Mouse (Mus musculus): ENCODE data around the gene Tbc1d9. TPM values are rescaled to one million over a fixed set of nuclear protein-coding genes. Genes with fewer than 3 reads are reported as not detected.

The Tbc1d9 gene
- polyA plus RNA-seq (2012; rRNA removed): 79.8 and 89.8 TPM in 2 replicates

DNA sequence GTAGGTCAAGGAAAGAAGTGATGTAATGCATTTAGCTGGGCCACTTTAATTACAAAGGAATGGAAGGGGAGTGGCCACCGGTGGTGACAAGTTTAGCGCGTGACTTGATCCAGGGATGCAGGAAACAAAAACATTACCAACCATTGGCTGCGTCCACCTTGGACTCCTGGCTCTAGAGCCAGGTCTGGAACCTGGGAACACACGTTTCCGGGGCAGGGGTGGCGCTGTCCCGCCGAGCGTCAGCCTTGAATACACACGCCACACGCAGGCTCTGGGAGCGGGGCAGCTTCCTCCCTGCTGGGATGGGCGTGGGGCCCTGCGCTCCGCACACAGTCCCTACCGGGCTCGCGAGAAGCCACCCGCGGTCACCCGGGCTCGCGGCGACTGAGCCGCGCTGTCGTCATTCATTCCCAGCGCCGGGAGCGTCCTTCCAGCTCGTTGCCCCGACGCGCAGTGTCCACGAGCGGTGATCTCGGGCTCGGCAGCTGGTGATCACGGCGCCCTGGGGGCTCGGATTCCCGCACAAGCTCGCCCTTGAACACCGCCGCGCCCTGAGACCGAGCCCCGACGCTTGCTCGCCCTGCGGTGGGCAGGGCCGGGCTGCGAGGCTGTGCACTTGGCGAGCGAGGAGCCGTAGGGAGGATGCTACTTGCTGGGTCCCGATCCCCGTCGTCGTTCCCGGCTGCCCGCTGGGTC, at the start of gene Tbc1d9:
Tbc1d9 (plus strand) TSS at position 118 of the 696 bp plus-strand sequence.
- Histone ChIP-seq H3K4me3 (replicated peaks; ENCODE audit: insufficient read depth, low read depth, low read length) (peak within 1 kb of the TSS; percentile 78), H3K27ac (ENCODE audit: insufficient read depth, low read length) (peak within 1 kb of the TSS; percentile 91), H3K27me3 (ENCODE audit: control insufficient read depth, insufficient read depth, low read length) (no peaks in the 10 kb centered on the region), H3K4me1 (ENCODE audit: control insufficient read depth, insufficient read depth, low read length) (no peaks in the 10 kb centered on the region)
- TF ChIP-seq POLR2A (IDR thresholded peaks at IDR 0.05; ENCODE audit: borderline replicate concordance, insufficient read depth, low read length) (peak; percentile 66; the same call in 1 of the 2 replicates), CTCF (IDR thresholded peaks at IDR 0.05; ENCODE audit: borderline replicate concordance, insufficient read depth, low read depth, low read length) (no peak; the same call in 1 of the 2 replicates)
- under 1% methylated on average over 63 of the region's 63 CpGs for WGBS
- peak; percentile 89 to 91 for DNase-seq

GRCm38 (mm10) chr8:83135086-83135485, 30.1 kb upstream of the Tbc1d9 start:
- H3K27ac ChIP-seq (ENCODE audit: insufficient read depth, low read length): no peak overlapping the region
- H3K4me1 ChIP-seq (ENCODE audit: control insufficient read depth, insufficient read depth, low read length): no peaks in the 10 kb centered on the region
- no peak for DNase-seq
- WGBS: 44% methylated on average over 2 of the region's 2 CpGs
- no peak overlapping the region for H3K4me3 ChIP-seq (replicated peaks; ENCODE audit: insufficient read depth, low read depth, low read length)
- no peak for TF ChIP-seq POLR2A (IDR thresholded peaks at IDR 0.05; ENCODE audit: borderline replicate concordance, insufficient read depth, low read length)
- TF ChIP-seq CTCF (IDR thresholded peaks at IDR 0.05; ENCODE audit: borderline replicate concordance, insufficient read depth, low read depth, low read length): no peak
- H3K27me3 ChIP-seq (ENCODE audit: control insufficient read depth, insufficient read depth, low read length): no peaks in the 10 kb centered on the region

DNA sequence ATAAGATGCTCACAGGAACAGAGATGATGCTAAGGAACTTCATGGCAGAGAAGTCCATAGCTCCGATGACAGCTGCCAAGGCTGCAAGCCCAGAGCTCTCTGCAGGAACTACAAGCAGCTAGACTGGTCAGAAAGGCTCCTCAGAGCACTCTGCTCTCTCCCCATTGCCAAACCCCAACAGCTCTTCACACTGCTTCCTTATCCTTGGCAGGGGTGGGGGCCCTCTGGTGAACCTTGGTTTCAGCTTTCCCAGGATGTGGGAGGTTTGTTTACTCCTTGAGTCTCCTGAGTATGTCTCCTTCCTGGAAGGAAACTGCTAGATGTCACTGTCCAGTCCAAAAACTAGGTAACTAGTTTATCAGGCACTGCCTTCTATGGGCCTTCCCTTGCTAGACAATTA, 25.1 kb upstream of the Tbc1d9 start:
- H3K4me1 ChIP-seq (ENCODE audit: control insufficient read depth, insufficient read depth, low read length): no peaks in the 10 kb centered on the region
- DNase-seq: no peak
- no peak overlapping the region for H3K27ac ChIP-seq (ENCODE audit: insufficient read depth, low read length)
- 4% methylated on average over 1 of the region's 1 CpGs for WGBS
- H3K27me3 ChIP-seq (ENCODE audit: control insufficient read depth, insufficient read depth, low read length): no peaks in the 10 kb centered on the region
- TF ChIP-seq POLR2A (IDR thresholded peaks at IDR 0.05; ENCODE audit: borderline replicate concordance, insufficient read depth, low read length) (no peak), CTCF (IDR thresholded peaks at IDR 0.05; ENCODE audit: borderline replicate concordance, insufficient read depth, low read depth, low read length) (no peak)
- no peak overlapping the region for H3K4me3 ChIP-seq (replicated peaks; ENCODE audit: insufficient read depth, low read depth, low read length)

- 69% methylated on average over 3 of the region's 3 CpGs for WGBS
- no peak overlapping the region for H3K27ac ChIP-seq (ENCODE audit: insufficient read depth, low read length)
- no peak overlapping the region for H3K4me3 ChIP-seq (replicated peaks; ENCODE audit: insufficient read depth, low read depth, low read length)
- DNase-seq: no peak
- no peak for TF ChIP-seq CTCF (IDR thresholded peaks at IDR 0.05; ENCODE audit: borderline replicate concordance, insufficient read depth, low read depth, low read length)
- TF ChIP-seq POLR2A (IDR thresholded peaks at IDR 0.05; ENCODE audit: borderline replicate concordance, insufficient read depth, low read length): no peak
- no peaks in the 10 kb centered on the region for H3K4me1 ChIP-seq (ENCODE audit: control insufficient read depth, insufficient read depth, low read length)
- no peaks in the 10 kb centered on the region for H3K27me3 ChIP-seq (ENCODE audit: control insufficient read depth, insufficient read depth, low read length)
Measured at GRCm38 (mm10) chr8:83140701-83141111, 24.4 kb upstream of the Tbc1d9 start.

GRCm38 (mm10) chr8:83141358-83141757, 23.8 kb upstream of the Tbc1d9 start:
- 80% methylated on average over 5 of the region's 5 CpGs for WGBS
- TF ChIP-seq POLR2A (IDR thresholded peaks at IDR 0.05; ENCODE audit: borderline replicate concordance, insufficient read depth, low read length): no peak
- no peak for TF ChIP-seq CTCF (IDR thresholded peaks at IDR 0.05; ENCODE audit: borderline replicate concordance, insufficient read depth, low read depth, low read length)
- Histone ChIP-seq H3K27ac (ENCODE audit: insufficient read depth, low read length) (no peak overlapping the region), H3K4me1 (ENCODE audit: control insufficient read depth, insufficient read depth, low read length) (no peaks in the 10 kb centered on the region), H3K4me3 (replicated peaks; ENCODE audit: insufficient read depth, low read depth, low read length) (no peak overlapping the region), H3K27me3 (ENCODE audit: control insufficient read depth, insufficient read depth, low read length) (no peaks in the 10 kb centered on the region)
- DNase-seq: no peak

DNA sequence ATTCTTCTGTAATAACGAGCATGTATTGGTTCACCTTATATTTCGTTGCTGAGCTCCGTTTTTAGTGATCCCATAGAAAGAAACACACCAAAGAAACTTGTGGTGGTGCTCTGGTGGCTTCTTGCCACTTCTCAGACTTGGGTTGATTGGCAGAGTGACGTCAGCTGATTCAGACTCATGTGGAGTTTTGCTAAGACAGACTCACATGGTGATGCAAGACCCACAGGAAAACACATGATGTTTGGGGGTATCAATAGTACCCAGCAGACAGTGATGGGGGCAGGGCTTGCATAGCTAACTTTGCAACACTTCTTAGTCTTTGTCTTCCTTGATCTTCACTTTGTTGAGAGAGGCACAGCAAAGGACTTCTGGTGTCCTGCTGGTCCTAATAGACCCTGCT, 20.6 kb upstream of the Tbc1d9 start:
- Histone ChIP-seq H3K4me1 (ENCODE audit: control insufficient read depth, insufficient read depth, low read length) (no peaks in the 10 kb centered on the region), H3K27ac (ENCODE audit: insufficient read depth, low read length) (no peak overlapping the region), H3K4me3 (replicated peaks; ENCODE audit: insufficient read depth, low read depth, low read length) (no peak overlapping the region), H3K27me3 (ENCODE audit: control insufficient read depth, insufficient read depth, low read length) (no peaks in the 10 kb centered on the region)
- 90% methylated on average over 4 of the region's 4 CpGs for WGBS
- no peak for TF ChIP-seq CTCF (IDR thresholded peaks at IDR 0.05; ENCODE audit: borderline replicate concordance, insufficient read depth, low read depth, low read length)
- TF ChIP-seq POLR2A (IDR thresholded peaks at IDR 0.05; ENCODE audit: borderline replicate concordance, insufficient read depth, low read length): no peak
- DNase-seq: no peak

- Histone ChIP-seq H3K4me1 (ENCODE audit: control insufficient read depth, insufficient read depth, low read length) (no peaks in the 10 kb centered on the region), H3K4me3 (replicated peaks; ENCODE audit: insufficient read depth, low read depth, low read length) (no peak overlapping the region), H3K27ac (ENCODE audit: insufficient read depth, low read length) (no peak overlapping the region), H3K27me3 (ENCODE audit: control insufficient read depth, insufficient read depth, low read length) (no peaks in the 10 kb centered on the region)
- 82% methylated on average over 3 of the region's 3 CpGs for WGBS
- no peak for DNase-seq
- TF ChIP-seq CTCF (IDR thresholded peaks at IDR 0.05; ENCODE audit: borderline replicate concordance, insufficient read depth, low read depth, low read length): no peak
- TF ChIP-seq POLR2A (IDR thresholded peaks at IDR 0.05; ENCODE audit: borderline replicate concordance, insufficient read depth, low read length): no peak
Measured at GRCm38 (mm10) chr8:83145421-83145820, 19.7 kb upstream of the Tbc1d9 start.

GRCm38 (mm10) chr8:83149124-83149523, 16.0 kb upstream of the Tbc1d9 start:
- Histone ChIP-seq H3K4me1 (ENCODE audit: control insufficient read depth, insufficient read depth, low read length) (no peaks in the 10 kb centered on the region), H3K27me3 (ENCODE audit: control insufficient read depth, insufficient read depth, low read length) (no peaks in the 10 kb centered on the region), H3K27ac (ENCODE audit: insufficient read depth, low read length) (no peak overlapping the region), H3K4me3 (replicated peaks; ENCODE audit: insufficient read depth, low read depth, low read length) (no peak overlapping the region)
- TF ChIP-seq POLR2A (IDR thresholded peaks at IDR 0.05; ENCODE audit: borderline replicate concordance, insufficient read depth, low read length) (no peak), CTCF (IDR thresholded peaks at IDR 0.05; ENCODE audit: borderline replicate concordance, insufficient read depth, low read depth, low read length) (no peak)
- DNase-seq: no peak
- 90% methylated on average over 6 of the region's 6 CpGs for WGBS

All from cerebellum, adult 2 months (tissue).